Mouse (Mus musculus) heart, adult 11 months (tissue): ENCODE measurements around the gene Stx5a.

Experiments
- DNase-seq: peaks from one replicate; pipeline ENCODE4 v3.0.0; 2022

The Stx5a gene

GRCm38 (mm10) chr19:8747368-8747767, 6.2 kb downstream of the Stx5a start:
- peak; percentile 79 for DNase-seq

- DNase-seq = peak; percentile 83
These were observed 14.4 kb downstream of the Stx5a start for GRCm38 (mm10) chr19:8755652-8756051.

- peak; percentile 99 for DNase-seq
These were observed 15.6 kb downstream of the Stx5a start, which contains the start of gene Nxf1 for GRCm38 (mm10) chr19:8756635-8757387. Nxf1 (plus strand) TSS chr19:8757073.

GRCm38 (mm10) chr19:8757471-8757998, 16.3 kb downstream of the Stx5a start:
- DNase-seq = no peak

GRCm38 (mm10) chr19:8758899-8759298, 17.7 kb downstream of the Stx5a start:
- DNase-seq = peak; percentile 57

- peak; percentile 83 for DNase-seq
These were observed 19.5 kb downstream of the Stx5a start for GRCm38 (mm10) chr19:8760757-8761156.

- peak; percentile 57 for DNase-seq
These were observed 22.1 kb downstream of the Stx5a start for GRCm38 (mm10) chr19:8763276-8763675.

- DNase-seq = peak; percentile 90
These were observed 24.3 kb downstream of the Stx5a start for GRCm38 (mm10) chr19:8765562-8765961.

- peak; percentile 98 for DNase-seq
These were observed 29.5 kb downstream of the Stx5a start, which contains the start of gene Tmem223 for GRCm38 (mm10) chr19:8770567-8771270. Tmem223 (plus strand) TSS chr19:8770996.

GRCm38 (mm10) chr19:8772996-8773395, 31.8 kb downstream of the Stx5a start:
- DNase-seq = no peak

GRCm38 (mm10) chr19:8773409-8773808, 32.2 kb downstream of the Stx5a start:
- DNase-seq = peak; percentile 89

GRCm38 (mm10) chr19:8774086-8774835, 33.0 kb downstream of the Stx5a start, which contains the start of gene Tmem179b:
Tmem179b (minus strand) TSS chr19:8774467.
- peak; percentile 99 for DNase-seq

- no peak for DNase-seq
These were observed 33.8 kb downstream of the Stx5a start for GRCm38 (mm10) chr19:8774951-8775421.

- DNase-seq = peak; percentile 100
These were observed 45.0 kb downstream of the Stx5a start, which contains the start of gene Taf6l for GRCm38 (mm10) chr19:8786008-8786781. Taf6l (minus strand) TSS chr19:8786417.

- DNase-seq = no peak
These were observed 47.3 kb downstream of the Stx5a start for GRCm38 (mm10) chr19:8788521-8788920.

- DNase-seq = no peak
These were observed 48.0 kb downstream of the Stx5a start for GRCm38 (mm10) chr19:8789171-8789570.

- DNase-seq = no peak
These were observed 49.0 kb downstream of the Stx5a start for GRCm38 (mm10) chr19:8790171-8790570.

GRCm38 (mm10) chr19:8798264-8798946, 57.2 kb downstream of the Stx5a start, which contains the start of gene Polr2g:
Polr2g (minus strand) TSS chr19:8798577.
- DNase-seq = peak; percentile 99

GRCm38 (mm10) chr19:8798947-8799315, 57.7 kb downstream of the Stx5a start:
- DNase-seq = peak; percentile 91

GRCm38 (mm10) chr19:8802130-8802821, 61.1 kb downstream of the Stx5a start, which contains the start of gene Zbtb3:
Zbtb3 (plus strand) TSS chr19:8802555.
- peak; percentile 100 for DNase-seq
